Mouse (Mus musculus): Measurements from ENCODE around the gene Tbc1d30. TPM values are rescaled to one million over a fixed set of nuclear protein-coding genes. Genes with fewer than 3 reads are reported as not detected.

The Tbc1d30 gene
- 2.6 to 3.8 TPM (median 3.2 TPM) in 4 replicates for total RNA-seq (2023; ENCODE audit: inconsistent age)

DNA sequence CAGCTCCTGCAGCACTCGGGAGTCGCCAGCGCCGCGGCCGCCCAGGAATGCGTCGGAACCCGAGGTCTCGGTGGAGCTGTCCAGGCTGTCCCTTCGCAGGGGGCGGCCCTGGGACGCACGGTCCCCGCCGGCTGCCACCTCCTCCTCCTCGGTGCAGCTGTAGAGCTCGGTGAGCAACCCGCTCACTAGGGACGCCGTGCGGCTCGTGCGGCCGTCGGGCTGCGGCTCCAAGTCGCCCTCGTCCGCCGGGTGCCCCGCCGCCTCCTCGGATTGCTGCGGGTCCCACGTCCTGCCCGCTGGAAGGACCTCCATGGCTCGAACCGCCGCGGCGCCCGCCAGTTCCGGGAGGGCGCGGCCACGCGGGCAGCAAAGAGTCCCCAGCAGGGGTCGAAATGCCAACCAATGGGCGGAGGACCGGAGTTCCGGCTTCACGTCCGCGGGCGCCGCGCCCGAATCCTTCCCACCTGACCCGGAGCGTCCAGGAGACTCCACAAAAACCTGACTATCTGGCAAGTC, at the start of gene Tbc1d30:
TSS of gene Tbc1d30 (minus strand) at position 213 of the 516 bp plus-strand sequence.

DNA sequence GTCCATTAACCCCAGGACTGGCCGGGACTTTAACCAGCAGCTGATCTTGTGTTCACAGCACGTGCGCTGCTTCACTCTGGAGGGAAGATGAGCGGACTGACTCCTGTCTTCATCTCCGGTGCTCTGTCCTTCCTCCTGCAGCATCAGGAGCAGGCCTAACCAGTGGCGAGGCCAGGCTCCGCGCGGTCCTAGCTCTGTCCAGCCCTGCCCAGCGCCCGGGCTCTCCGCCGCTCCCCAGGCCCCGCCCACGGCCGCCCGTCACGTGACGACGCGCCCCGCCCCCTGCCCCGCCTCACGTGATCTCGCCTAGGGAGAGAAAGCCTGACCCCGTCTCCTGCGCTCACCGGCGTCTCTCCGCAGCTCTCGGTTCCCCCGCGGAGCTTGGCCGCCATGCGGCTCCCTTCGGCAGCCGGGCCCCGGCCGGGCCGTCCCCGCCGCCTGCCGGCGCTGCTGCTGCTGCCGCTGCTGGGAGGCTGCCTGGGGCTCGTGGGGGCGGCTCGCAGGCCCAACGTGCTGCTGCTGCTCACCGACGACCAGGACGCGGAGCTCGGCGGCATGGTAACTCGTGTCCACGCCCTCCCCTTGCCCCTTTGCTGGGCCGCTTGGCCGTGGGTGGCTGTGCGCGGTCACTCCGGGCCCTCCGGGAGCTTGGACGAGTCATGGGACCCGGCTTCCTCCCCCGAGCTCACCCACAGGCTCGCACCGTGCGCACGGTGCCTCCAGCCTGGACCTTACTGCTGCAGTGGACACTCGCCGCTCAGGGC, 13.9 kb upstream of the Tbc1d30 start, which contains the start of gene Gns:
TSS of gene Gns (plus strand) at position 290 of the 764 bp plus-strand sequence.

Other genes starting within 250 kb of the Tbc1d30 start
- gene Gns, start 13.8 kb upstream of the Tbc1d30 start, total RNA-seq (2023; ENCODE audit: inconsistent age), result 305 to 315 TPM (median 310 TPM) in 4 replicates
- 69.4 to 79.1 TPM (median 75.4 TPM) in 4 replicates for gene Rassf3, start 125.1 kb upstream of the Tbc1d30 start, total RNA-seq (2023; ENCODE audit: inconsistent age)
- 75.6 to 98.1 TPM (median 91.9 TPM) in 4 replicates for gene Tbk1, start 235.5 kb upstream of the Tbc1d30 start, total RNA-seq (2023; ENCODE audit: inconsistent age)